Mouse (Mus musculus) adrenal gland, postnatal 10 days (tissue): Measurements from ENCODE around the gene Scarf1. TPM values are rescaled to one million over a fixed set of nuclear protein-coding genes. Genes with fewer than 3 reads are reported as not detected.

Experiments used
- DNase-seq: peaks from one replicate; pipeline ENCODE4 v3.0.0; 2021; ENCODE audit warnings: mixed read lengths
- total RNA-seq, 2 experiments: library from RNA; stranded (reverse); gene quantifications; 2 replicates each; pipeline ENCODE4 v1.2.3; 2021

The Scarf1 gene
- total RNA-seq, 2 experiments from 2014 or later: 13.3 to 20.0 TPM

DNA sequence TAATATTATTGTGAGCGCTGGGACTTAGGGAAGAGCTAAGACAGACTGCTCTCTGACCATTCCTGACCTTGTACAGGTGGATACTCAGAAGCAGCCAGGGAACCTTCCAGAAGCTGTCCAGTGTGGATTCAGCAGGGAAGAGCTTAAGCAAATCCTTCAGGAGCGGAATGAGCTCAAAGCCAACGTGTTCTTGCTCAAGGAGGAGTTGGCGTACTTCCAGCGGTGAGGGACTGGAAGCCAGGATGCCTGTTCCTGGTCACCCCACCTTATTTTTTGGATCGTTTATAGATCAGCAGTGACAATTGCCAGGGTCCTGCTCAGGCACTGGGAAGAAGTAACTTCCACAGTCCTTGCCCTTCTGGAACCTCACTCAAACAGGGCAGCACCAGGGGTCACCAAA is 2.1 kb upstream of the Scarf1 start:
- DNase-seq: peak; percentile 80

DNA sequence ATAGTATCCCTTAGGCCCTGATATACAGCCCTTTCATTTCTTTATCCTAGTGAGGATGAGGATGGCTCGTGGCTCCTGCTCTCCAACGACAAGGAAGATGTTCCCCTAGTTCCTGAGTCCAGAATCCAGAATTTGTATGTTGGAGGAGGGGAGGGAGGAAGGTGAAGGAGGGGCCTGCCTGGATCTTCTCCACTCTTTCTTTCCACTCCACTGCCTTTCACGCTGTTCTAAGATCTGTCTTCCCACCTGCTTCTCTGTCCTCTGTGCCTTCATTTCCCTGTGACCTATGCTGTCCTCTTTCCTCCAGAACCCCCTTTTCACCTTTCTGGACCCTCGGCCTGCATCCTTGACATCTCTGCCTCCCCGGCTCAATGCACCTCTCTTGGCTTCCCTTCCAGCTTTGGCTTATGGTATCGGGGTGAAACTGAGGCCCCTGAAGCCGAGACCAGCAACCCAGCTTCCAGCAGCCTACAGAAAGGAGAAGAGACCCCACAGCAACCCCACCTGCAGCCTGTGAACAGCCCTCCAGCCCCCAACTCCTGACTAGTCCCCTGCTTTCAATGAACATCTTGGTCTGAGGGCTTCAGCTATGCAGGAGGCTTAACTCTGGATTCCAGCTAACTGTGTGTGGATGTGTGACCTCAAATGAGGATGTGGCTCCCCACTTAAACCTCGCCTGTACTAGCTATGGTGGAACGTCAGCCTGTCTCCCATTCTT is 880 bp upstream of the Scarf1 start:
- DNase-seq: no peak

DNA sequence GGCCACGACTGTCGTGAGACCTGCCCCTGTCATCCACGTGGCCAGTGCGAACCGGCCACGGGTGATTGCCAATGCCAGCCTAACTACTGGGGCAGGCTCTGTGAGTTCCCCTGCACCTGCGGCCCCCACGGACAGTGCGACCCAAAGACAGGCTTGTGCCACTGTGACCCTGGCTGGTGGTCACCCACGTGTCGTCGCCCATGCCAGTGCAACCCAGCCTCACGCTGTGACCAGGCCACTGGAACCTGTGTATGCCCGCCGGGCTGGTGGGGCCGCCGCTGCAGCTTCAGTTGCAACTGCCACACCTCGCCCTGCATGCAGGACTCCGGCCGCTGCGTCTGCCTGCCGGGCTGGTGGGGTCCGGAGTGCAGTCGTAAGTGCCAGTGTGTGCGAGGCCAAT is 1.8 kb downstream of the Scarf1 start:
- no peak for DNase-seq

DNA sequence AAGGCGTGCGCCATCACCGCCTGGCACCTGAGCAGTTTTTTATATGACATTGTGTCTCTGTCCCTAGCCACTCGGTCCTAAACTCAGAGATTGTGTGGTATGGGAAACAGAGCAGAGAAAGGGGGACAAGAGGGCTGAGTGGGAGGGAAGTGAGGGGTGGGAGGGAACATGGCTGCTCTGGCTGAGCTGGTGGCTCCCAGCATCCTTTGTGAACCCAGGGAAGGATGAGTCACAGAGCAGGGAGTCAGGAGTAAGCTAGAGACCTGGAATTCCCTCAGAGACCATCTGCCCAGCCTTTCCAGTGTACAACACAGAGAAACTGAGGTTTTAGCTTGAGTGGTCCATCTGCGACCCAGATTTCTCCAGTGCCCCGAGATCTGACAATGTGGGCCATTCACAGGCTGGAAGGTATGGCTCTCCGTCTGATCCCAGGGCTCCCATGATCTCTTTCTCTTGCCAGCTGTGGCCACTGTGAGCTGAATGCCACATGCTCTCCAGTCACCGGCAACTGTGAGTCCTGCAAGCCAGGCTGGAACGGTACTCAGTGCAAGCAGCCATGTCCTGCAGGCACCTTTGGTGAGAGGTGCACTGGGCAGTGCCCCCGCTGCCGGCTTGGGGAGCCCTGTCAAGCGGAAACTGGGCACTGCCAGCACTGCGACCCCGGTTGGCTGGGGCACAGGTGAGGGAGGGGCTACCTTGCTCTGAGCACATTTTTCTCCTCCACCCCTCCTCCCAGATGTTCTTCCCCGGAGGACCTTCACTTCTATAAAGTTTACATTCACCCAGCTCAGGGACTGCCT is 6.7 kb downstream of the Scarf1 start:
- no peak for DNase-seq

DNA sequence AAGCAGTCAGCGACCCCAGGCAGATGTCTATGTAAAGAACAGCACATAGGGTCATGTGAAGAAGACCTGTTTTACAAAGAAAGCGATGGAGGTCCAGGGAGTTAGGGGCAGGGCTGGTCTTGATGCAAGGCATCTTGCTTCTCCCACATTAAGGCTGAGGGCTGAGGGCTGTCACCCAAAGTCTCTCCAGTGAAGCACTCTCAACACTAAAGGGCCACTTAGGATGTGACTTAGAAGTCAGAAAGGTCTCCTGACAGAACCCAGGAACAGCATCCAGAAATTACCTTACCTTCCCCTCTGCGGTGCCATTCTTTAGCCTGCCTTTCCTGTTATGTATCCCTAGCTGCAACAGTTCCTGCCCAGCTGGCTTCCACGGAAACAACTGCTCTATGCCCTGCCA is 8.3 kb downstream of the Scarf1 start:
- DNase-seq: no peak

DNA sequence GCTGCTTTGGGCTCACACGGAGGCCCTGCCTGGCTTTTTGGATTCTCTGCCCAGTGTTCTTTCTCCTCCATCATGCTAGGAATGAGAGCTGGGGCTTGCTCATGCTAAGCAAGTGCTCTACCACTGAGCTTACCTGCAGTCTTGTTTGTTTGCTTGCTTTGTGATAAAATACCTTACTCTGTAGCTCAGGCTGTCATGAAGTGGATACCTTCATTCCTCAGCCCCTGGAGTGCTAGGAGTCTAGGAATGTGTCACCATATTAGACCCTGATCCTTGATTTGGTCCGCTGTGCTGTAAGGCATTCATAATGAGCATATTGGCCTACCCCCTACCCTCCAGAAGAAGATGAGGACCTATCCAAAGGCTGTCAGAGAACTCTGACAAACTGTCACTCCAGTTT is 9.5 kb downstream of the Scarf1 start:
- DNase-seq: no peak

DNA sequence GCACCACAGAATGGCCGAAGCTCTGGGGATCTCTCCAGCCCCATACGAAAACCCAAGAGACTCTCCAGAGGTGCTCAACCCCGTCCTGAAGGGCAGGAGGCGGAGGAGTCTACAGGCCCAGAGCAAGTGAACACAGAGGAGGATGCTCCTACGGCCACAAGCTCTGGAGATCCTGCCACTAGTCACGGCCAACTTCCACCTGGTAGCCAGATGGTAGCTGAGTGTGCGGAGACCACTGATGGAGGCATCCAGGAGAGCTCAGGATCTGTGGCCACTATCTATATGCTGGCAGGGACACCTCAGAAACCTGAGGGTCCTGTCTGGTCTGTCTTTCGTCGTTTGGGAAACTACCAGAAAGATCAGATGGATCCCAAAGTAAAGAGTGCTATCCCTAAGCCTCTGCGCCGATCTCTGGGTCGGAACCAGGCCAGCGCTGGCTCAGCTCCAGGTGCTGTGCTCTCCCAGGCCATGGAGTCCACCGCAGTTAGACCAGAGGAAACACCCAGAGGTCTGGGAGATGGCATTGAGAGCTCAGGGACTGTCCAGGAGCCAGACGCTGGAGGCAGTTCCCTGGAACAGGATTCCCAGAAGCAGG is 12.3 kb downstream of the Scarf1 start:
- DNase-seq: no peak

DNA sequence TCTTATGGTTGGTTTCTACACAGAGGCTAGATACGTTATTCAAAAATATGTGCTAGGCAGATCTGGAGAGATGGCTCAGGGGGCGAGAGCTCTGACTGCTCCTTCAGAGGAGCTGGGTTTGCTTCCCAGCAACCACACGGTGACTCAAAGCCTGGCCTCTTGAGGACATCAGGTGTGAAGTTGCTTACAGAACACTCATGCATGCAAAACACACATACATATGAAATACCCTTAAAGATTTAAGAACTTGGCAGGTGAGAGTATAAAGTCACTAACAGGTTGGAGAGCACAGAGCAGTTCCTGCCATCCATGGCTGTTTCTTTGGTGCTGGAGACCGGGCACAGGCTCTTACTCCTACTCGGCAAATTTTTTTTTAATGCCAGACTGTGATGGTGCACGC is 13.6 kb downstream of the Scarf1 start:
- DNase-seq: no peak

DNA sequence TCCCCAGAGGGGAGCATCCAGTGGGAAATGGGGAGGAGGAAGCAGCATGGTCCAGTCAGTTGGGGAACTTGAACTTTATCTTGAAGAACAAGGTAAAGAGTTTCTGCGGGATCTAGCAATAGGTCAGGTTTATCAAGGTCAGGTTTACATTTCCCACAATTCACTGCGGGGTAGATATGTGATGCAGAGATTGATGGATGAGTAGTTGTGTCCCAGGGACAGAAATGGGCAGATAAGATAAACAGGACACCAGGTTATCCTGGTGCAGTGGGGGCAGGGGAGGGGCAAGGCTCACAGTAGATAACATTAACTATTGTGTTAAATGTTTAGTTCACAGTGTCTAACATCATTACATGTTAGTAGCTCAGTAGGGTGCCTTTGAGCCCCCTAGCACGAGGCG is 16.4 kb downstream of the Scarf1 start:
- DNase-seq: no peak

DNA sequence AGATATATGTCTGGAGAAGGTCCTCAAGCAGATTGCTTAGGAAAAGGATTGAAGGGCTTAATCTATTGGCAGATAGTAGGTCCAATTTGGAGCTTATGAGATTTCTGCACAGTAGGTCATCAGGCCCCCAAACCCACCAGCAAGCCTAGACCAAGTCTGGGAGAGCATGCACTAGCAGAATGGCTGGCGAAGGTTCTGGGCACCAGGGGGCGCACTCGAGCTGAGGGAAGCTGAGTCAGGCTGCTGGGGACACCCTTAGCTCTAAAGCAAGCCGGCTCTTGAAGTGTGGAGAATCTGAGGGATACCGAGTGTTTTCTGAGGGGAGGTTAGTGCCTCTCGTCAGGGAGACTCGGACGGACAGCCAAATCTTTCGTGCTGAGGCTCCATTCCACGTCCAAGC is 17.0 kb downstream of the Scarf1 start:
- DNase-seq: peak; percentile 100

DNA sequence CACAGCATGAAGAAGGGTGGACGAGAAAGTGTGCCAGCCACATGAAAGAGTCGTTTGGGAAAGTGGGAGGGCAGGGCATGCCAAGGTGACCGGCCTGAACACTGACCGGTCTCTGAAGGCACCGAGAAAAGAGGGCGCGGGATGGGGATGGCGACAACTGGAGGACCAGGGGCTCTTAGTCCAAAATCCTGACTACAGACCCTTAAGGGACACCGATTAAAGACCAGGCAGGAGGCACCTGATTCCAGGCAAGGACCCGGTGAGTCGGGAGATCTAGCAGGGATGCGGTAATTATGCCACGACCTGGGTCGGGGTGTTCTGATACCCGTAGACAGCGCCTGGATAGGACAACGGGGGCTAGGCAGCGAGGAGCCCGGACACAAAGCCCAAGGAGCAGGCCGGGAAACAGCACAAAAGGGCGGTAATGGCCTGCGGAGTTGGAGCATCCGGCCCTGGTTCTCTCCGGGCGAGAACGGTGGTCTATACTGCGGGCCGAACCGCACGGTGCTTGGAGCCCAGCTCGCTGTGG is 17.6 kb downstream of the Scarf1 start:
- DNase-seq: peak; percentile 53

DNA sequence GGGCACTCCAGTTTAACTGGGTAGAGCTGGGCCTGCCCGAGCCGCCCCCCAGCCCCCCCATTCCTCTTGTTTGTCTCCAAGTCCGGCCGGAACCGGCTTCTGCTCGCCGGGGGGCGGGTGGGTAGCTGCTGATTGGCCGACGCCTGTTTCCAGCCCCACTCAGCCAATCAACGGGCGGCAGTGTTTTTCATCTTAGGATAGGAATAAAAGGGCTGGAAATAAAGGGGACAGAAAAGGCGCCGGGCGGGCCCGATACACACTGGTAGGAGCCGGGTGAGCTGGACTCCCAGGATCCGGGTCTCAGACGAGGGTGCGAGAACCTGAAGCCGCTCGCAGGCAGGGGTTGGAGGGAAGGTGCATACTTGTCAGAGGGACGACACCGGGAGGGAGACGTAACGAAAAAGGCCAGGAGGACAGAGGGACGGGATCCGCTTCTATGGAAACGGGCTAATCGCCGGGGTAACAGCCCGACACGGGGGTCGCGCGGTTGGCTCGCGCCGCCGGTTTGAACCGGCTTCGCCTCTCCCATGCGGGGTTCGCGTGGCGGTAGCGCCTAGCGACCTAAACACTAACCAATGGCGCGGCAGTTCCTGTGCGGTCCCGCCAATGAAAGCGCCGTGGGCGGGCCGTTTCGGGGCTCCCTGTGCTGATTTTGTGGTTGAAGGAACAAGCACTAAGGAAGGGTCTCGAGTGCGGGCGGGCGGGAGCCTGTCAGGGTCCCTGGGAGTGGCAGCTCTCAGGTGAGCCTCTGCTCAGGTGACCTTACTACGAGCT is 18.3 kb downstream of the Scarf1 start, which contains the start of gene Slc43a2:
Gene Slc43a2 (plus strand): TSS at position 226 of the 774 bp plus-strand sequence.
- peak; percentile 95 for DNase-seq

DNA sequence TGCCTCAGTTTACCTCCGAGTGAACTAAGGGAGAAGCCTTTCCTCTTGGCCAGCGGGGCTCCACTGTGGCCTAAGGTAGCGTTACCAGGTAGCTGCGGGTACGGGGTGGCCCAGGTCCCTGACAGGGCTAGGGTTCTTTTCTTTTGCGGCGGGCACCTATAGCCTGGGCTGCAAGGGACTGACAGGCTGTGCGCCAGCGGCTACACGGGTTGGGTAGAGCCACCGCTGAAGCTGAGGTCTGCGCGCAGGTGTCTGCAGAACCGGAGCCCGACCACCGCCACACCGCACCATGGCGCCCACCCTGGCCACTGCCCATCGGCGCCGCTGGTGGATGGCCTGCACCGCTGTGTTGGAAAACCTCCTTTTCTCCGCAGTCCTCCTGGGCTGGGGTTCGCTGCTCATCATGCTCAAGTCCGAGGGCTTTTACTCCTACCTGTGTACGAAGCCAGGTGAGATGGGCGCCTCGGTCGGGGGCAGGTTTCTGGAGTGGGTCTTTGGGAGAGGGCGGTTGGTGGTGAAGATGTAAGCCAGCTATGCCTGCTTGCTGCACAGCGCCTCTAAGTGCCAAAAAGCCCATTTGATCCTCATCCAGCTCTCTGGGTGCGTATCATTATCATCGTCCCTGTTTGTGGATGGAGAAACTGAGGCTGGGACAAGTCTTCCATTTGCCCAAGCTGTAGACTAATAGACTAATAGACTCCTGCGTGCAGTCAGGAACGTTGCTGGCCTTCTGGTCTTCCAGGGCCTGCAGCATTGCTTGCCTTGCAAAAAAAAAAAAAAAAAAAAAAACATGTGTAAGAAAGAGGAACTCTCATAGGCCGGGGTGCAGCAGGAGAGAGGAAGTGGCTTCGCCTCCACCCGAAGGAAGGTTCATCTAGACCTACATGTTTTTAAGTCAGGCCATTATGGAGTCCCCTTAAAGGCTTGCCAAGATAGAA is 19.3 kb downstream of the Scarf1 start:
- DNase-seq: peak; percentile 36

DNA sequence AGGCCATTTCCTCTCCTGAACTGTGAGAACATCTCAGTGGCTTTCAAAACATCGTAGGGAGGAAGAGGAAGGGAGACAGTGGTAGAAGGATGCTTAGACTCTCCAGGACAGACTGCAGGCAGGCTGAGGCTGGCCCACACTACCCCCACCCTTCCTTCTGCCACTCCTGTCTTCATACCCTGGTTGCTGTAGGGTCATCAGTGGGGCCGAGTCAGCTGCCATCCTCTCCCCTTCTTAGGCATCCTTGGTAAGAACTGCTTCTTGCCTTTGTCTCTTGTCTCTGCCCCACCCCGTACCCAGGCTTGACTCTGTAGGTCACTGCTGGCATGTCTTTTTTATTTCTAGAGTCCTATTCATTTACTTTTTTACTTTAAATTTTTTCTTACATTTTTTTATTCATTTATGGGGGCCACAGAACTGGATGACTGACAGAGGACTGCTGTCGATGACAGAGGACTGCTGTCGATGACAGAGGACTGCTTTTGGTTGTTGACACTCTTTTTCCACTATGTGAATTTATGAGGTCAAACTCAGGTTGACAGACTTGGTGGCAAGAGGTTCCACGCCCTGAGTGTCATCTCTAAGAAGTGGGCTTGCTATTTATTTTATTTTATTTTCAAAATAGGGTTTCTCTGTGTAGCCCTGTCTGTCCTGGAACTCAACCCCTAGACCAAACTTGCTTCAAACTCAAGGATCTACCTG is 20.1 kb downstream of the Scarf1 start:
- no peak for DNase-seq

DNA sequence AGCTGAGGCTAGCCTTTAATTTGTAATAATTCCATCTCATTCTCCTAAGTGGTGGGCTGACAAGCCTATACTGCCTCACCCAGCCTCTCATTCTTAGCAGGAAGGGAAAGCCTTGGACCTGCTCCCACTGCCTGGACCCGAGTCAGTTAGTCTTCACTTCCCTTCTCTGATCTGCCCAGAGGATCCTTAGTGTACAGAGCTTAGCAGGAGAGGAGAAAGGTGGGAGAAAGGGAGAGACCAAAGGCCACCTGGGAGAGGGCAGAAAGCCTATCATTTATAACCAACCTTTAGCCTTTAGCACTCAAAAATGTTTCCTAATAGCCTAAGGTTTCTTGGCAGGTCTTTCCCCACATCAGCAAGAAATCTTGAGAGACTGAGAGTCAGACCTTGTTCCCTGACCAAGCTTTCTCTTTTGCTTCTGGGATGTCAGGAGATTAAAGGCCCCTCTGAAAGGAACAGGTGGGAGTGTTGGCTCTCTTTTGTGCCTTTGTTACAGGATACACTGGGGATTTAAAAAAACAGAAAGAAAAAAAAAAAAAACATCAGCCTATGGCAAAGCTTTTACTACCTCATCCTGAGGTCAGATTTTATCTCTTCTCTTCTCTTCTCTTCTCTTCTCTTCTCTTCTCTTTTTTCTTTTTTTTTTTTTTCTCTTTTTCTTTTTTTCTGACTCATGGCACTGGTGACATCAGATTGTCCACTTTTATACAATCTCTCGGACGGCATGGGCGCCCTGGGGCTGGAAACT is 21.1 kb downstream of the Scarf1 start:
- DNase-seq: no peak

DNA sequence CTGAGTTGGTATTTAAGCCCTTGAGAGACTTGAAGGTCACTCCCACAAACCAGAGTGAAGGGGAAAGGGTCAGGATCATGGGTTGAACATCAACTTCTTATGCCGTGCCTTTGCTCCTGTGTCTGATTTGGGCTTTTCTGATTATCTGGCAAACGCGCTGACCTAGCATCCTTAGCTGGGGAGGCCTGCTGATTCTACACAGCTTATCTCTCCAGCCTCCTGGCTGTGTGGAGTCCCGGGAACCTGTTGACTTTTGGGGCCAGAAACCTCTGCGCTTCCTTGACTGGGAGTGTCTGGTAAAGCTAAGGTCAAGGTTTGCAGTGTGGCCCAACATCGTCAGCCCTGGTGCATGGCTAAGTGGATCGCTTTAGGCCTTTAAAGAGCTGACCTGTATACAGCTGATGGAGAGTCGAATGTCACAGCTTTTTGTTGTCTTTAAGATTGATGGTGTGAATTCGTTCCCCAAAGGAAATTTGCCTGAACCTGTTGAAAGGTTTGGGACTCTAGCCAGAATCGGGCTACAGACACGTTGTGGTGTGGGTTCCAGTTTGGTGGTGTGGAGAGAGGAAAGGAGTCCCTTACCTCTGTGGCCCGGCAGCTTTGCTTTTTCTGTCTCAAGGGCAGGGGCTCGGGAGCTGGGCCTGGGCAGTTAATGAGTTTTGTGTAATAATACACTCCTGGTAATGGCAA is 21.9 kb downstream of the Scarf1 start:
- DNase-seq: no peak

DNA sequence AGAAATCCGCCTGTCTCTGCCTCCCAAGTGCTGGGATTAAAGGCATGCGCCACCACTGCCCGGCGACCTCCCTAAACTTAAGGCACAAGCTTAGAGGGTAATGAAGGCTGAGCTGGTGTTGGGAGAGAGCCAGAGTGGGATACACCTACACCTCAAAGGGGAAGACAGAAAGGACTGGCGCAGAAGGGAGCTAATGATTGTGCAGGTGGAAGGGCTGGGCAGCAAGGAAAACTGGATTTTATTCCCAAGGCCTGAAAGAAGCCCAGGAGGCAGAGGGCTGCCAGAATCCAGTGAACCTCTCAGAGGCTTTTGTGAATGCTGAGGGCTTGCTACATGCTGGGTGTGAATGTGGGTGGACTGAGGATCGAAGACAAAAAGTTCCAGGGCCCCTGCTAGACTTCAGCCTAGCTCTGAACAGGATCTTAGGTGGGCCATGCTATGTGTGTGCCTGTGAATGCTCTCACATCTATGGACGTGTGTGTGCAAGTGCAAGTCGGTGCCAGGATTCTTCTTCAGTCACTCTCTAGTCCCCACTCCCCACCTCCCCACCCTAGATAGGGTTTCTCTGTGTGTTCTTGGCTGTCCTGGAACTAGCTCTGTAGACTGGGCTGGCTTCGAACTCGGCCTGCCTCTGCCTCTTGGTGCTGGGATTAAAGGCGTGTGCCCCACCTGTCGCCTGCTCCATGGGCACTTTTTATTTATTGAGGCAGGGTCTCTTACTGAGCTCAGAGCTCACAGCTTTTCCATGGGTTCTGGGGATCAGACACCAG is 23.1 kb downstream of the Scarf1 start:
- DNase-seq: no peak

DNA sequence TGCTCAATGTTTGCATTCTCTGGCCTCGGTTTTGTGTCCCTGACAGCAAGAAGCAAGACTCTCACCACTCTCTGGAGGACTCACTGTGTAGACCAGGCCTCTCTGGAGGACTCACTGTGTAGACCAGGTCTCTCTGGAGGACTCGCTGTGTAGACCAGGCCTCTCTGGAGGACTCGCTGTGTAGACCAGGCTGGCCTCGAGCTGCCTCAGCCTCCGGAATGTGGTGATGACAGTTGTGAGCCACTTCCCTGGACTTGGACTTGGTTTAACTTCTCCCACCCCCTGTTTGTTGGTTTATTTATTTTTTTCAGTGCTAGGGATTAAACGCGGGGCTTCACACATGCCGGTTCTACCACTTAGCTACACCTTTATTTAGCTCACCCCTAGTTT is 23.7 kb downstream of the Scarf1 start:
- DNase-seq: no peak
